Mouse (Mus musculus) T-helper 1 cell (primary cell): ENCODE data around the gene Adam12.

Experiments used
- in situ Hi-C: fragments of 300-600 bp; cut with MboI, MseI; formaldehyde crosslinking; loops from one replicate; pipeline ENCODE4 v1.15.1; 2025; ENCODE audit warnings: high pct_unique_total_duplicates

Adam12 gene

DNA sequence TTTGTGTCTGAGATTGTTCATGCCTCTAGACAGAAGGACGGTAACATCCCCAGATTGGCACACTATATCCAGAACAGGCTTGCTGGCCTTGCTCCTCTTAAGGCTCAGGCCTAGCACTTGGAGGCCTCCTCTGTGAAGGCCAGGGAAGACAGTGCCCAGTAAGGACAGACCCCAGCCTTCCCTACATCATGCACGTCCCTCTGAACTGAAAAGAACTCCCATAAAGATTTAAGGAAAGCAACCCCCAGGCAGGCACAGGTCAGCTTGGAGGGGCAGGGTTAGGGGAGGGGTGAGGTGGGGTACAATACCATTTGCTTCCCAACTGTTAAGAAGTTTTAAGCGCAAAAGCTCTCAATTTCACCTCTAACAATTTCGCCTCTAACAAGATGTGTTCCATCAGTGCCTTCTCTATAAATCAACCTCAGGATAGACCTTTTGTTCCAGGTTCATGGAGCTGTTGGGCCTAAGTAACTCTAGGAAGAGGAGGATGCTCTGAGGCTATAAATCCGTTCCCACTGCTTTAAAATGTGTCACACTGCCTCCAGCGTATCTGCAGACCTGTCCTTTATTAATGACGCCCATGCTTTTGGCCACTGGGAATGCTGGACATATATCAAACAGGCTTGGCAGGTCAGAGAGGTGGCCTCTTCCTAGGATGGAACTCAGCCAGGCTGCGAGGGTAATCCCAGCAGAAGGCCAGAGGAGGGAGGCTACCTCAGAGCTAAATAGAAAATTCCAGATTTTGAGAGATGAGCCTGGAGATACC is 150.5 kb downstream of the Adam12 start:
- in situ Hi-C loops: no loop called here

DNA sequence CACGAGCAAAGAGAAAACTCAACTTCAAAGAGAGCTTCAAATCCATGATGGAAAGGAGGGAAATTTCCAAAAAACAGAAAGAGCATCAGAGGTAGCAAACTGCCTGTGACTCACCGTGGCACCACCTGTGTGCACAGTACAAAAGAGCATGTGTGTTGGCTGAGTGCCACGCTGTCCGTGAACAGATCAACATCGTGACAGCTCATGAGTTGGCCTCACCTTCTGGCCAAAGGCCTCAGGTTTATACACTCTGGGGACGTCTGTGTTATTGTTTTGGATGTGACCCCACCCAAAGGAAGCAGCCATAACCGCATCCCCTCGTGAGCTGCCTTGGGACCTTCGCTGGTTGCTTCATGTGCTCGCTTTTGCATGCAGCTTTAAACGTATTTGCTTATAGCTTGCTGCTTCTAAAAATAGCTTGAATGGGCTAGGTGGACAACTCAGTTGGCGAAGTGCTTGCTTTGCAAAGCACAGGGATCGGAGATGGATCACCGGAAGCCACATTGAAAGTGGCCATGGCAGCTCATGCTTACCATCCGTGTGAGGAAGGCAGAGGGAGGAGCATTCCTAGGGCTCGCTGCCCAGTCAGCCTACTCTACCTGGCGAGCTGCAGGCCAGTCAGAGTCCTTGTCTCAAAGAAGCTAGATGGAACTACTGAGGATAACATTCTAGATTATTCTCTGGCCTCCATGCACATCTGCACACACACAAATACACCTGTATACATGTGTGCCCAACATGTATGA is 151.8 kb downstream of the Adam12 start:
- in situ Hi-C loops: no loop called here

DNA sequence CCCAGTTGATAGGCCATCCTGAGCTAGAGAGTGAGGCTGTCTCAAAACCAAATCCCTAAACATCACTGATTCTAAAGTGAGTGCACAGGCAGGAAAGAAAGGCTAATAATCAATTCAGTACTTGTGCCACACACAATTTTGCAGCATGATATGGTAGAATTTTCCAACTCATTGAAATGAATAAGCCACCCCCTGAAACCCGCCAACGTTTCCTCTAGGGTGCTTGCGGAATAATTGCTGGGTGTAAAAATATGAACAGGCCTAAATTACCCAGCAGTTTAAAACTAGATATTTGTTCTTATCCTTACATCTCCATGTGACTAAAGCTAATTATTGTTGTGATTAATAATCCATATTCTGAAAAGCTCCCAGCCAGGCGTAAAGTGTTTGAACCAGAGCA is 154.3 kb downstream of the Adam12 start:
- in situ Hi-C loops: no loop called here

DNA sequence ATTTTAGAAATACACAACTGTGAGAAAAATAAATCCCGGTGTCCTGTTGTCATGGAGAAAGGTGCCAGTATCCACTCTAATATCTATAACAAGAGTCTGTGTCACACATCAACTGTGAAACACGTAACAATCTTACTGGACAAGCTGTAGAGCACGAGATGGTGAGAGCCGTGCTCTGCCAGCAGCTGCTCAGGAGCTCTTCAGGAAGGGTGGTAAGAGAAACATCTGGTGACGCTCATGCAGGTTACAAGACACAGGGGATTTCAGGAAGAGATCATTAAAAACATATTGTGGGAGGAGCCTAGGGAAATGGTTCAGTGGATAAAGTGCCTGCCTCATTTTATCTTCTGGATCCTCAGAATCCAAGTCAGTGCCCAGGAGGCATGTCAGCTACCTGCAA is 158.9 kb downstream of the Adam12 start:
- in situ Hi-C loops: no loop called here

DNA sequence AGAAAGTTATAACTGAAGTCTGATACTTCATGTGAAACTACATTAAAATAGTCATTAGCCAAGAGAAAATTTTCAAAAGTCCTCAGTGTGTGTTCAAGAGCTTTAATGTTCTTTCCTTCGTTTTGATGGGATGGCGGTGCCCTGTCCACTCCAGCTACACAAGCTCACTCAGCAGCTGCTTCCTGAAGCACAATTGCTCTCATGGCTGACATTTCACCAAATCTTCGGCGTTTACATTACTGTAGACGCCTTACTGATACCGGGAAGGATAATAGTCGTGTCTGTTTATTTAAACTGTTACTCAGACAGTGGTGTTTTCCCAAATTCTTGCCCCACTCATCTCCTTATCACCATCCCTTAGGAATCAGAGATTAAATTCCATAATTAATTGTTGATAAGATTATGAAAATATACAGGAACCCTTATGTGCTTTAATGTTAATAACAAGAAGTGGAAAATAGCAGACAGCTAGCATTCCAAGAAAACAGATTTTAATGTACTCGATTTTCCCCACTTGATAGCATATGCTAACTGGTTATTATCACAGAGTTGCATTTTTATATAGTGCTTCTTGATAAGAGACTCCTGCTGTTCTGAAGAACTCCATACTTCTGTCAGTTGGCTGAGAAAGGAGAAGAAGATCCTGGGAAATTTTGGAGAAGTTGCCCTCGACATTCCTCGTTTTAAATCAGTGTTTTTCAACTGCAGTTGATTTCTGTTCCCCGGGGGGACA is 160.6 kb downstream of the Adam12 start:
- in situ Hi-C loops: no loop called here

DNA sequence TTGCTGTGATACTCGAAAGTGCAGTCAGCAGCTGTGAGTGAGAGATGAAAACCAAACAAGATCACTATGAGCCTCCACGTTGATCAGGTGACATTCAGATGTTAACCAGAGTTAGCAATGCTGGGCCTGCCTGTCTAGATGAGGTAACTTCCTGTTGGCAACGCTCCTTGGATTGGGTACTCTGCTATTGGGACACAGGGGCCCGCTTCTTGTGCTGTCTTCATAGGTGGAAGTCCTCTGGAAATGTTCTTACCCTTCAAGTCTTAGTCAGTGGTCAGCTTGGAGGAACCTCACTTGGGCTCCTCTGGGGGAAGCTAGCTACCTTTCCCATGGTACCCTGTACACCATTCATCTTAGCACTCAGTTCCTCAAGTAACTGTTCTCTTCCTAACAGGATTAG is 169.3 kb downstream of the Adam12 start:
- in situ Hi-C loops: no loop called here

DNA sequence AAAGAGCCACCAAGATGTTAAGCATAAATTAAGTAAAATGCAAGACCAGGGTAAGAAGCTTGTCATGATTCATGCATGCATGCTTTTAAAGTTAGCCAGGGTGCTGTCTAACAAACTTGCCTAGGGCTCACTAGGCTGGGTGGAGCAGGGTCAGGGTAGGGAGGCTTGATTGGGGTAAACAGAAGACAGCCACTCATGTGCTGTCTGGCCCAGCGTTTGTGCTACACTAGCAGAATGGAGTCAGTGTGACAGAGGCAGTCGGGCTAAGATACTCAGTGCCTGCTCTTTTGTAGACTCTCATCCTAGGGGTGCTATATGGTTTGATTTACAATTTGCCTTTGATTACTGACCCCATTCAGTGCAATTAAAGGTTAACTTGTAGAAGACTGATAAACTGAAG is 179.5 kb downstream of the Adam12 start:
- in situ Hi-C loops: no loop called here

DNA sequence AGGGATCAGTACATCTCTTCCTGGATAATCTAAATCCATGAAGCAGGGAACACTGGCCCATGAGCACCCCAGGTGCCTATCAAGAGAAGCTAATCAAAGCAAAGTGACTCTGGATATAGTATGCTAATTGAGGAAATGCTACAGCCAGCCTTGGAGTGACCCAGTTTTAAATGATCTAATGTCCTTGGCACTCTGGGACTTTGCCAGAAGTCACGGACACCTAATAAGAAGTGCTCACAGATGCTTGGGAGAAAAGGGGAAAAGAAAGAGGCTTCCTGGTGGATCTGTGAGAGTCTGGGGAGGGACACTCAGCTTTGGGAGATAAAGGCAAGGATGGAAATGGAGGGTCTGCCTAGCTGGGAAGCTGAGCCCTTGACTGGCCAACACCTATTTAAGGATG is 181.6 kb downstream of the Adam12 start:
- in situ Hi-C loops: no loop called here

DNA sequence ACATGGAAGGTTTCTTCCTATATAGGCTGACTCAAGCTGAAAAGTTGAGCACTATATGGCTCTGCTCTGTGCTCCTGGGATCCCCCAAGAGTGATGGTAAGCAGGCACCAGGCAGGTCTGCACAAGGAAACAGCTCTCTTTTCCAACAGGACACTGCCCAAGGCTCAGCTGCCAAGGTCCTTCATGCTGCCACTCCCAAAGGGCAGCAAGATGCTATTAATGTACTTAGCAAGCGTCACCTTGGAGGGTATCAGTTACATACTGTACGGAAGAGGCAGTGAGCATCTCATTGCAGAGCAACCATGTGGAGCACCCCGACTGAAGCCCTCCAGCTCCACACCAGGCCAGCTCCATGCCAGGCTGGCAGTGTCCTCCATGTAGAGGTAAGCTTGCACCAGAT is 185.6 kb downstream of the Adam12 start:
- in situ Hi-C loops: no loop called here

DNA sequence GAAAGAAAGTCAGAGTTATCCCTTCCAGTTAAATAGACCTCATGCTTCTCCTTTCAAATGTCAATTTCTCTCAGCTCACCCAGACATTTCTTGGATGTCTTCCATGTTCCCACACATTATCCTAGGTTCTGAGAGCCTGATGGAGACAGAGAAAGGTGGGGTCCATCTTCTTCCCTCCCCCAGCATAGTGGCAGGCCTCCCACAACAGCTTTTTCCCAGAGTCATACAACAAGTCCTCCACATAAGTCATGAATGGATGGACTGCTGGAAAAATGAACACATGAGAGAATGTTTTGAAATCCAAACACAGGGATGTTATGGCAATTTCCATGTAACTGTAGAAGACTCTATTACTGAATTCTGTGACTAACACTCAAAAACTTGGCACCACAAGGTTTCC is 188.4 kb downstream of the Adam12 start:
- in situ Hi-C loops: no loop called here

DNA sequence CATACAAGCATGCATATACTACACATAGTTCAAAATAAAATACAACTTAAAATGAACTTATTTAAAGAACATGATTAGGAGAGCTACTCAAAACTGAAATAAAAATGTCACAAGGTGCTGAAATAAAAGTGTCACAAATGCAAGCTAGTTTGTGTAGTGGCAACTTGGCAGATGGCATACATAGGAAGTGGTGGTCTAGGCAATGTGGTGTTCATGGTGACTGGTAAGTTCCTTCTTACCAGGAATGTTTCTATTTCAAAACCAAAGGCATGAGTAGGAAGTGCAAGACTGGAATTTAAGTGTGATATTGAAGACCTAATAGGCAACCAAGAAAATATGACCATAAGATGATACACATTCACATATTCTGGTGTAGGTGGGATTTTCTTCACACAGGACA is 189.3 kb downstream of the Adam12 start:
- in situ Hi-C loops: no loop called here

DNA sequence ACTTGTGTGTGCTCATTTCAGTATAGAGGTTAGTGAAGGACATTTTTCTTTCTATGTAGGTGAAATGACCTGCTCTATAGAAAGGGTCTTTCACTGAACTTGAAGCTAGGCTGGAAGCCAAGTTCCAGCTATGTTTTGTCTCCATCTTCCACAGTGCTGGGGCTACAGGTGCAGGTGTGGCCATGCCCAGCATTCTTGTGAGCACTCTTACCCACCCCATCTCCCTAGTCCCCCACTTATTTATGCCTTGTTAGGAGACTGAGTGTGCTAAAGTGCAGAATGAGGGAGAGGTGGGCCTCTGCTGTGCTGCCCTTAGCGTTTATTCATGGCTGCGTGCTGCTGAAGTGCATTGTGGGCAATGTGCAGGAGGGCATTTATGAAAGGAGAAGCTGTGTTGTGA is 198.0 kb downstream of the Adam12 start:
- in situ Hi-C loops: no loop called here

DNA sequence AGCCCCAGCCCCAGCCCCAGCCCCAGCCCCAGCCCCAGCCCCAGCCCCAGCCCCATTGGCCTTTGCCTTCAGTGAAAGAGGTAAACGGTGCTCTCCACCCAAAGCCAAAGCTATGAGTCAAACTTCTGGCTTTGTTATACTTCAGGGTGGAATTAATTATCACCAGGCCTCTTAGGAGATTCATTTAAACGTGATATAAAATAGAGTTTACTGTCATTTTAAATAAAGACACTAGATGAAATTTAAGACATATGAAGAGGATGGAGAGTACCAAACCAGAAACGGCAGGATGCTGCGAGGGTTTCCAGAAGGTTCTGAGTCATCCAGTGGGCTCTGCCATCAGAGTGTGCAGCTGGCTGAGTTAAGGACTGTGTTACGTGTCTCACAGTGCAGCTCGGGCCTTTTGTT is 199.0 kb downstream of the Adam12 start:
- in situ Hi-C loops: no loop called here

DNA sequence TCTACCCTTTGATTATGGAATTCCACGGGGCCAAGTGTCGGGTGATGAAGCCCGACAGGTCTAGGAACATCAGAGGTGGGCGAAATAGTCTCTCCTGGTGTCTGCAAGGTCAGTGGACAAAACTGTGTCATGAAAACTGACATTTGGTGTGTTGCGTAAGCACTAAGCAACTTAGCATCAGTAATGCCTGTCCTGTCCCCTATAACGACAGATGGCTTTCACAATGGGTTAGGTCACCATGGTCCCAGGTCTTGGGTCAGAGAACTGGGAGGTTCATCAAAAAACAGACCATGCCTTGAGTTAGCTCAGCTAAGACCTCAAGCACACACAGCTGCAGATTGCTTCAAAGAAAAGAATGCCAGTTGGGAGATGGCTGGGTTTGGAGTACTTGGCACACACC is 200.2 kb downstream of the Adam12 start:
- in situ Hi-C loops: no loop called here

DNA sequence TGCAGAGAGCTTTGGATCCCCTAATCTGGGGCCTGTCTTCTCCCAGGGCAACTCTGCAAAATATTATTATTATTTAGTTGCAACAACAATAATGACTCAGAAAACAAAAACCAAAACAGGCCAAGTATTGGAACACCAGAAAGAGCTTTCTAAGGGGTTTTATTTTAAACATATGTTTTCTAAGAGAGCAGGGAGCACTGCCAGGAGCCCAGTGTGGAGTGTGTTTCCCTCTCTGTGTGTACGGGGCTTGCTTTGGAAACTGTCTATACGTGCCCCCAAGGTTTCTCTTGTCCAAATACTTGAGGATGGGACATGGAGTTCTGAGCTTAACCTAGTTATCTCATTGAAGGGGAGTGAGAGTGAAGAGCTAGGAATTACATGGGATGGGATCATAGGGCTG is 200.7 kb downstream of the Adam12 start:
- in situ Hi-C loops: no loop called here

DNA sequence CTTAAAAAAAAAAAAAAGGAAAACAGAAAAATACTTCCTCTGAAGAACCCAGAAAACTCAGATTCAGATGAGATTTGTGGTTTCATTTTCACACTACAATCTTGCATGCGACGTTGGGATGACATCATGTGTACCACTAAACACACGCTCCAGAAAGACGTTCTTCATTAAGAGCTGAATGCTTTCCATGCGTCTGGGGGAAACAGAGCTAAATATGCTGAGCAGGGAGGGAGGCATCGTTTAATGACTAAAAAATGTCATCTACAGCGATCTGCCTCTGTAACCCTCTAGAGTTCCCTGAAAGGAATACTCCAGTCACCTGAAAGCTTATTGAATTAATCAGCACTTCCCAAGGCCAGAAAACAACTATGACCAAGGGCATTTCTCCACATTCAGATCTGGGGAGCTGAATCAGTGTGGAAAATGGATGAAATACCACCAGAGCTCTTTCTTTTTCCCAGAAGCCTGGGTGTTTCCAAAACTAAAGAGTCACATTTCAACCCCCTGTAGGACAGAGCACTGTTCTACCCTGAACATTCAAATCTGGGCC is 203.6 kb downstream of the Adam12 start:
- in situ Hi-C loops: no loop called here

DNA sequence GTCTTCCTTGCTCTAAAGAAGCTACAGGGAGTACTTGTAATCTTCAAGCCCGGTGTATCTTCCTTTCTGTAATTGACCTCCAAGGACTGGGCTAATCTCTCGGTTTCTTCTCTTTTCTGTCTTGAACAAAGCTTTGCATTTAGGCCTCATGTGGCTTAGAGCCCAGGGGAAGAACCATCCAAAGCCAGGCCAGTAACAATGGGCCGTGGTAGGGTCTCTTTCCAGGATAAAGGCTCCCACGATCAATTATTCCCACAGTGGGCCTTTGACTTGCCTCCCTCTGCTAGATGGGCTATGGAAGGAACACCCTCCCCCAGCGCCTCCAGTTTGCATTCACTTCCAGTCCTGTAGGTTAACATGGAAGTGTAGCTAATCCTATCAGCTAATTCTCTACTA is 204.9 kb downstream of the Adam12 start:
- in situ Hi-C loops: no loop called here

DNA sequence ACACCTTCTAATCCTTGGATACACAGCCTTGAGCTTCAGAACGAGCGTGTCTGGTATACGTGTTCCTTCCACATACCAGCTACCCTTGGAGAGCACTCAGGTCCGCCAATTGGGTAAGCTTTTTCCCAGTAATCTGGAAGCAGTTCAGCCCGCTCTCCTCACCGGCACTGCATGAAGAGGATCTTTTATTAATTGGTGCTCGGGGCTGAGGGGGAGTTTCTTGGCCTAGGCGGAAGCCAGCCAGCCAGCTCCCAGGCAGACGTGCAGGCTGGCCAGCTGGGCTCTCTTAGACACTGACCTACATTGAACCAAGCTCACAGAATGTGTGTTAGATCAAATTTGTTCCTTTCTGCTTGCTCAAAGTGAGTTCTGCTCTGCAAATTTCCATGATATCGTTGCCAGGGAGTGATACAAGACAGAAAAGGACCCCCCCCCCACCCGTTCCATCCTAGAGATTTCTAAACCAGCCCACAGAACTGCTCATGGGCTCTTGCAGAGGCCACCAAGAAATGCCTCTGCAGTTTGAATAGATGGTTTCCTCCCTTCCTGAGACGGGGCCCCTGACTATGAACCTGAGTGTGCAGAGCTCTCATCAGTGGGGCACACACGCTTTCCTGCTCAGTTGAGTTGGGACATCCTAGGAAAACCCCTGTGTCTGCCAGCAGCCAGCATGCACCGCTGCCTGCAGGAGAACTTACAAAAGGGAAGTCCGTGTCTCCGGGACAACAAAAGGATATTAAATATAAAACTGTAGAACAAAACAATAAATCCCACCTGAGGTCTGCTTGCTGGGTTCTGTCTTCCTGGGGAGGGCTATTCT is 205.5 kb downstream of the Adam12 start:
- in situ Hi-C loops: no loop called here

DNA sequence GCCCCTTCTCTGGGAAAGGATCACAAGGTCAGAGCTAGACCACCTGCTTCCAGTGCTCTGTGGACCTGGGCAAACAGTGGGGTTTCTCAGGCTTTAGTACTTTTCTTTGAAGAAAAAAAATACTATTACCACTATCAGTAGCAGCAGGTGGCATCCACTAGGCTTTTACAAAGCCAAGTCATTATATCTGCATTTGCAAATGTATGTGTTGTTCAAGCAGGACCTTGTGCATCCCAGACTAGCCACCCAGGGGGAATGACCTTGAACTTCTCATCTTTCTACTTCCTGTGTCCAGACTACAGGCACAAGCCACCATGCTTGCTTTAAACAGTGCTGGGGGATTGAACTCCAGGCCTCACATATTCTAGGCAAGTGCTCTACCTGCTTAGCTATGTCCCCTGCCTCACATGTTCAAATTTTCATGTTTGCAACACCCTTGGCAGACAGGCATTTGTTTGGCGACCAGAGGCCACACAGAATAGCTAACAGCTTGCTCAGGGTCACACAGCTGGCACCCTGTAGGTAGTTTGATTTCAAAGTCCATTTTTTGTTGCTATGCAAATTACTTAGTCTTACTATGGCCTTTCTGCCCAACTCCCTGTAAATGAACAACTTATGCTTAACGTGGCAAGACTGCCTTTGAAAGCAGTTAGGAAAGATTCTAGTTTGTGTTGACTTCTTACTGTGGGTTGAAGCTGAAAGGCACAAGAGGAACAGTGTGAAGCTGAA is 209.6 kb downstream of the Adam12 start:
- in situ Hi-C loops: no loop called here

DNA sequence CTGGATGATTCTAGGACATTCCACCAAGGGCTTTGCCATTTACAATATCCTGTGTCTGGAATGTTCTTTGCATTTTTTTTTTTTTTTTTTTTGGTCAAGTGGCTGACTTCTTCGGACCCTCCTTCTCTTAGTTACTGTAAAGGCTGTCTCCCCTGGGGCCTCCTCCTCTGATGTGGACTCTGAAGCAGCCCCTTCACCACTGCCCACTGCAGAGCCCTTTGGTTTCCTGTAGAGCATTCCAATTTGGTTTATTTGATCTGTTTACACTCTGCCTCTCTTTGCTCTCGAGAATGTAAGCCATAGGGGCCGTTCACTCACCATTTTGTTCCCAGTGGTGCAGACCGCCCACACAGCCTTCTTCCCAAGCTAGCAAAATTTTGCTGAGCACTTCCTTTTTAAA is 216.7 kb downstream of the Adam12 start:
- in situ Hi-C loops: no loop called here

DNA sequence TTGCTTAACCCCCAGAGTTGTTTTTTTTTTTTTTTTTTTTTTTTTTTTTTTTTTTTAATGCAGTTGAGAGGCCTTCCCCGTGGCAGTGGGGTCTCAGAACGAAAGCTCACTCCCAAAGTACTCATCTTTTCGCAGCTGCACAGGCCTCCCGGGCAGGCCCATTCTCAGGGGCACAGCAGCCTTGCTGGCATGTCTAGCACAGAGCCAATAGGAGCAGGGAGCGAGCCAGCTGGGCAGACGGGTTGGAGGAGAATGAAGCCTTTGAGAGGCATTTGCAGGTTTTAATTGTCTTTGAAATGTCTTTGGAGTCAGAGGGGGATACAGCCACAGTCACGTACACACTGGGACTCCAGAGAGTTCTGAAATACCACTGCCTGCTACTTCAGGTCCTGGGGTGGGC is 217.2 kb downstream of the Adam12 start:
- in situ Hi-C loops: no loop called here
